Mouse (Mus musculus): ENCODE measurements around the gene Agap2.

Agap2 gene

DNA sequence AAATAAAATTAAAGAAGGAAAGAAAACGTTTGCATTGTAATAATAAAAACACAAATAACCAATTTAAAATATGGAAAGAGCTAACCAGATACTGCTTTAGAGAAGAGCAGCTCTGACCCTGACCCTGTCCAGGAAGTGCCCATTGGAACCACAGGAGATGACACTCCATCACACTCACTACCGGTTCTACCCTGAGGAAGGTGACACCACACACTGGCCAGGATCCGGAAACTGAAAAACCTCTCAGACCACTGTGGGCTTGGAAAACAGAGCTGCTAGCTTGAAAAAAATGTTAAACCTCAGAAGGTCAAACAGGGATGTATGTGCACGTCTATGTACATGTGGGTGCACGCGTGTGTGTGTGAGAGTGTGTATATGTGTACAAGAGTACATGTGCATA is 26.1 kb downstream of the Agap2 start:
- no peak for DNase-seq (ENCODE audit: low spot score in 2 of 2)

DNA sequence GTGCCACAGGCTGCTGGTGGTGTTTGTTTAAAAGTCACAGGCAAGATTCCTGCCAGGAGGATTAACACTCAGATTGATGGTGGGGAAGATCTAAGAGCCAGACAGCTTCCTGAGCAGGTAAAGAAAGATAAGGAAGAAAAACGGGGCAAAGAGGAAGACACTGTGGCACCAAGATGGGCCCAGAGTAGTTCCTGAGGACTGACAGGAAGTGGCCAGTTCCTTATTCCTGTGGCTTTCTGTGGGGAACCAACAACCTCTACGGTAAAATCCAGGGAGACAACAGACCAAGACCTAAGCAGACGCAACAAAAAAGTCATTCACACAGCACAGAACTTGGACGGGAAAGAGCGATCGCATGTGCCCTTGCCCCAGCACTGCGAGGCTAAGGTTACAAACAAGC is 28.5 kb downstream of the Agap2 start:
- DNase-seq (ENCODE audit: low spot score in 2 of 2), result no peak

DNA sequence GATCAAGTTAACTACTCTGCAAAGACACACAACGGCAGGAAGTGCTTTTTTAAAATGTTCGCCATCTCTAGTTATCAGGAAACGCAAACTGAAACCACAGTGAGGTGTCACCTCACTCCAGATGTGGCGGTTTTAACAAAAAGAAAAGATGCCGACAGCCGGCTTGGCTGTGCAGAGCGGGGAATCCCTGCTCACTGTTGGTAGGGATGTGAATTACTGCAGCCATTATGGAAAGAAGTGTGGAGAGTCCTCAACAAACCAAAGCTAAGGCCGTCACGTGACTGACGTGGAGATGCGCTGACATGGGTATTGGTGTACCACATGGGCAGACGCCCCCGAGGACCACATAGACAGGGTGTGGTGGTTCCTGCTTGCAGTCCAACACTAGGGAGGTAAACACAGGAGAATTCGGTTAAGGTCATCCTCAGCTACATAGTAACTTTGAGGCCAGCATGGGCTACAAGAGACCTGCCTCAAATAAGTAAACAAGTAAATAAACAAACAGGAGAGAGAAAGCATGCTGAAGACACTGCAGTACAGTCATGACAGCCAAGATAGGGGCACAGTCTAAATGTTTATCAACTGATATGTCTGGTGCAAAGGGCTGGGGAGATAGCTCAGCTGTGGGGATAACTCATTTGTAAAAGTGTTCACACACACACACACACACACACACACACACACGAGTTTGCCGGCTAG is 32.6 kb downstream of the Agap2 start:
- DNase-seq (ENCODE audit: low spot score in 2 of 2), result peak in 1 of 2 experiments; percentile 30

DNA sequence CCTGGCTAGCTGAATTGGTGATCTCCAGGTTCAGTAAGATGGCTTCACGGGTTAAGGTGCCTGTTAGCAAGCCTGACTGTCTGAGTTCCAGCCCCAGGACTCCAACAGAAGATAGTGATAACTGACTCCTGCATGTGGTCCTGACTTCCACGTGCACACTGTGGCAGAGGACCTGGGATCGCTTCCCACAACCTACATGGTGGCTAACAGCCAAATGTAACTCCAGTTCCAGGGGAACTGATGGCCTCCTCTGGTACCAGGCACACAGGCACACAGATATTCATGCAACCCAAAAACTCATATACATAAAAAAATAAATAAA is 33.1 kb downstream of the Agap2 start:
- no peak for DNase-seq (ENCODE audit: low spot score in 2 of 2)

DNA sequence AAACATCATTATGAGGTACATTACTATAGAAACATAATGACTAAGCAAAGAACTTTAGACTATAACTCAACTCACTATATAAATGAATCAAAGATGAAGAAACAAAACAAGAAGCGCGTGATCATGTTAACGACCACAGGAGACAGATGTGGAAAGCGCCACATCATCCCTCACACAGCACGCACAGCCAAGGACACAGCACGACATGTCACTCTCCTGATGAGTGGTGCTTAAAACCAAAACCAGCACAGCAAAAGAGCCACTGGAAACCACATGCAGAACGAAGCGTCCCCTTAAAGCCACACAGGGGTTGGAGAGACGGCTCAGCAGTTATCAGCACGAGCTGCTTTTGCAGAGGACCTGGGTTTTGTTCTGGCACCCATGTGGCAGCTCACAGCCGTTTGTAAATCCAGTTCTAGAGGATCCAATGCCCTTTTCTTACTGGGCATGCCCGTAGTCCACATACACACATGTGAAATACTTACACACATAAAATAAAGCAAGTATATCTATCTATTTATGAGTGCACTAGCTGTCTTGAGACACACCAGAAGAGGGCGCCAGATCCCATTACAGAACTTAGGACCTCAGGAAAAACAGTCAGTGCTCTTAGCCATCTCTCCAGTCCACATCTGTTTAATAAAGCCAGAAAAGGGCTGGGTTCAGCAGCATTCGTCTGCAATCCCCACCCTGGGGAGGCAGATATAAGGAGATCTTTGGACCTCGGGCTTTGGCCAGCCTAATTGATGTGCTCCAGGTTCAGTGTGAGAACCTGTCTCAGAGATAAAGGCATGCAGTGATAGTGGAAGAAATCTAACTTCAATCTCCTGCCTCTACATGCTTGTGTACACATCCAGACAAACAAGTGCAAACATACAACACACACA is 36.2 kb downstream of the Agap2 start:
- DNase-seq (ENCODE audit: low spot score in 2 of 2), result no peak

DNA sequence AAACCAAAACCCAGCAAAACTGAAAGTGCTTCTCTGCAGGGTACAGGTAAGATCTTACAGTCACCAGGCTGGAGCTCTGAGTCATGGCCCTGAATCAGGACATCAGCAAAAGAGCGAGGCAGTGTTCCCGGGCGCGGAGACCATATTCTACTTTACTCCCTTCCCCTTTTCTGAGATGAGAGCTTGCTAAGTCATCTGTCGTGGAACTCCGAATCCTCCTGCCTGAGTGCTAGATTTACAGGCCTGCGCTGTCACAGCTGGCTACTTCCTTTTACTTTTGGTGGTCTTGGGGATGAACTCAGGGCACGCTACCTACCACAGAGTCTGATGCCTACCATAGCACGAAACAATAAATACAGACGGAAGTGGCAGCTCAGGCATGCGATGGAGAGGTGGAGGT is 39.3 kb downstream of the Agap2 start:
- no peak for DNase-seq (ENCODE audit: low spot score in 2 of 2)

DNA sequence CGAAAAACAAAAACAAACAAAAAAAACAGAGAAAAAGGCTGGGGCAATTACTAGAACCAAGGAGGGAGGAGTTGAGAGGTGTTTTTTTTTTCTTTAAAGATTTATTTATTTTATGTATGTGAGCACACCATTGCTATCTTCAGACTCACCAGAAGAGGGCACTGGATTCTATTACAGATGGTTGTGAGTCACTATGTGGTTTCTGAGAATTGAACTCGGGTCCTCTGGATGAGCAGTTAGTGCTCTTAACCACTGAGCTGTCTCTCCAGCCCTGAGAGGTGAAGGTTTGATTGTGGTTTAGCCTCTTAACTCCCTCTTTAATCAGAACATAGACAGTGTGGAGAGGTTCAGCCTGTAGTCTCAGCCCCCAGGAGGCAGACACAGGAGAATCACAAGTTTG is 40.0 kb downstream of the Agap2 start:
- DNase-seq (ENCODE audit: low spot score in 2 of 2), result no peak

DNA sequence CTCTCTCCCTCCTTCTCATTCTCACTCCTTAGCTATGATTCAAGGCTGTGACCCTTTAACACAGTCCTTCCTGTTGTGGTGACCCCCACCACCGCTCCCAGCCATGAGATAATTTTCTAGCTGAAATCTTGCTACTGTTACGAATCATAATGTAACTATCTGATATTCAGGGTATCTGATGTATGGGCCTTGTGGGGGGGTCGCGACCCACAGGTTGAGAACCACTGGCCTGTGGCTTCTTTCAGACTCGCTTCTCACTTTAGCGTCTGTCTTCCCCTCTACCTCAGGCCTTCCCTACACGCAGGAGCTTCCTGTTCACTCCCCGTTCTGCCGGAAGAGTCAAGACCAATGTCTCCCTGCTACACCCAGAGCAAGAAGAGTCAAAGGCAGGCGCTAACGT is 43.4 kb downstream of the Agap2 start:
- no peak for DNase-seq (ENCODE audit: low spot score in 2 of 2)

DNA sequence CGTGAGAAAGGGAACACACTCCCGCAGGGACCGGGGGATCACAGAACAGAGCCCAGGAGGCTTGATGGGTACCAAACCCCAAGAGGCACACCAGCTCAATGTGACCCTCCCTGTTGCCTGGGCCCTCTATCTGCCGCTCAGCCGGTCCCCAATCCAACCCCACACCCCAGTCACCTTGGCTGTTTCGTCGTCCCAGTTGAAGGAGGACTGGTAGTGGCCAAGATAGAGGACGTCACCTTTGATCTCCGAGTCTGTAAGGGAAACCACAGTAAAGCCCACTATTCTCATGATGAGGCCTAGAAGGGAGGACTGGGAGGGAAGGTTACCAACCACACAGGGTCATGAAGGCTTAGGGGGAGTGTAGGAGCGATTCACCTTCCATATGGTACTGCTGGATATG is 44.1 kb downstream of the Agap2 start:
- no peak for DNase-seq (ENCODE audit: low spot score in 2 of 2)

DNA sequence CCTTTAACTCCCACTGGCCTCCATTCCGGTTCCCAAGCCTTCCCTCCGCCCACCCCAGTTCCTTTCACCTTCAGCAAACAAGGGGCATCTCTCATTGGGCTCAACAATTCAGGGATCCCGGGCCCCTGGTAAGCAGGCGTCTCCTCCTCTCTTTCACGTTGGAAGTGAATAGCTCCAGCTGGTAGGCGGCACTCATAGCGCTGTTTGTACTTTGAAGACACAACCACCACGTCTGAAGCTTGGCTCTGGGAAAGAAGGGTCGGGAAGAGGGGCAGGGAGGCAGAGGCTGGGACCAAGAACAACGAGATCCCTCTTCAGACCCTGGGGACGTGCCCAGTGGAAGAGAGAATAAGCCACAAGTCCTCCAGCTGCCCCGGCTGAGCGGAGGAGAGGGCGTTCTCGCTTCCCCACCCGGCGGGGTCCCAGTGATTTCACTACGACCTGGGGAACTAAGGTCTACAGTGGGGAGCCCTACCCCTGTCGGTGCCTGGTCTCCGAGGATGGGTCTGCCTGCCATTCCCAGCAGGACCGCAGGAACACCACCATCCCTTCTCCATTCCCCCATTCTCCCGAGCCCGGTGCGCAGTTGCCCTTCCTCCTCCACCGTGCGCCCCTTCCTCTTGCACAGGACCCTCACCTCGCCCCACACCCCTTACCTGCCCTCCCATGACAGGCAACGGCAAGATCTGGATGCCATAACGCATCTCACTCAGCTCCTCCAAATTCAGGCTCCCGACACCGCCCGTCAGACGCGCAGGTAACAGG is 45.4 kb downstream of the Agap2 start:
- DNase-seq (ENCODE audit: low spot score in 2 of 2), result peak; percentile 30 to 42

DNA sequence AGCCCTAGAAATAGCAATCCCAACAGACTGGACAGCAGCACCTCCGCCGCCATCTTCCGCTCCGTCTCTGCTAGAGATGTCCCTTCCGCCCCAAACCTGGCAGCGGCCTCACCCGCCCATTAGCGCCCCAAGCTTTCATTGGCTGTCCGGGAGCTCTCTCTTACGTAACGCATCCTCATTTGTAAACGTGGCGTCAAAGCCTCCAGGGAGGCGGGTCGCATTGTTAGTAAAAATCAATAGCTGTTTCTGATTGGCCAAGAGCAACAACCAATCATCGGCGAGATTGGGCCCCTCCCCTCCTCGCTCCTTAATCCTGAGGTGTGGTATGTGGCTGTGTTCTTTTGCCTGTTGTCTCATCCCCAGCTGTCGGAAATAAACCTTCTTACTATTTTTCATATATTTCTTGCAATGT is 46.0 kb downstream of the Agap2 start, which contains the start of gene Os9:
TSS of gene Os9 (minus strand) at position 66 of the 412 bp plus-strand sequence.
- peak; percentile 90 to 96 for DNase-seq (ENCODE audit: low spot score in 2 of 2)

DNA sequence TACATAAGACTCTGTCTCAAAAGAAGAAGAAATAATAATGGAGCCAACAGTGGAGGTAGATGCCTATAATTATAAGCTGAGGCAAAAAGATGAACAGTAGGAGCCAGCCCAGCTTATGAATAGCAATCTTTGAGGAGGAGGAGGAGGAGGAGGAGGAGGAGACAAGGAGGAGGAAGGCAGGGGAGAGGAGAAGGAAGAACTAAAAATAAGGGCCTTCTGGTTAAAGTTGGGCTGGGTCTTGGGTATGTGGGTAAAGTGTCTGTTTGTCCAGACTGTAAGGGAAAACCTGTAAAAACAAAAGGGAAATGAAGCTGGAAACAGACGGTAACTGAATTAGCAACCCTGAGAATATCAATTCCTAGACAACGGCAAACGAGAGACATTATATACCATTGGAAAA is 46.9 kb downstream of the Agap2 start:
- no peak for DNase-seq (ENCODE audit: low spot score in 2 of 2)

DNA sequence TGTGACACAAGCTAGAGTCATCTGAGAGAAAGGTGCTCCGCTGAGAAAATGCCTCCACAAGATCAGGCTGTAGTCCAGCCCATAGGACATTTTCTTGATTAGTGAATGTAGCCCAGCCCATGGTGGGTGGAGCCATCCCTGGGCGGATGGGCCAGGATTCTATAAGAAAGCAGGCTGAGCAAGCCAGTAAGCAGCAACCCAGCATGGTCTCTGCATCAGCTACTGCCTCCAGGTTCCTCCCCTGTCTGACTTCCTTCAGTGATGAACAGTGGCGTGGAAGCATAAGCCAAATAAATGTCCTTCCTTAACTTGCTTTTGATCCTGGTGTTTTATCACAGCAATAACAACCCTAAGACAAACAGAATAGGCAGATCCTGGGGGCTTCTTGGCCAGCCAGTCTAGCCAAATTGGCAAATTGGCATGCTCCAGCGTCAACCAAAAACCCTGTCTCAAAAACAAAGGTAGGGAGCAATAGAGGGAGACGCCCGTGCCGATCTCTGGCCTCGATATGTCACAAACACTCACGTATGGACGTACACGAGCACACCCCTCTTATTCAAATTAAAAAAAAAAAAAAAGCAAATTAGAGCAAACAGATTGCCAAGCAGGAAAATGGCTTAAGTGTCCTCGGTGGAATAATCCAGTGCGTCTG is 47.8 kb downstream of the Agap2 start:
- DNase-seq (ENCODE audit: low spot score in 2 of 2), result peak in 1 of 2 experiments; percentile 70

DNA sequence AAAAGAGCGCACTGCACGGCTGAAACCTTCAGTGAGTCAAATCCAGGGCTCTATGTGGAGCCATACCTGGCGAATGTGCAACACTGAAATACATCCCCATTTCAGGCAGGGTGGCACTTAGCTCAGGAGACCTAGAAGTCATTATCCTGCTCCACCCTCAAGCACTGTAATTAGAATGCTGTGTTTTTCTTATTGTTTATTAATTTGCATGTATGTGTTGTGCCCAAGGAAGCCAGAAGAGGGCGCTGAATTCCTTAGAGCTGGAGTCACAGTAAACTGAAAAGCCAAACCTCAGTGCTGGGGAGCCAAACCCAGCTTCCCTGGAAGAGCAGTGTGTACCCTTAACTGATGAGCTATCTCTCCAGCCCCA is 48.3 kb downstream of the Agap2 start:
- peak; percentile 63 to 80 for DNase-seq (ENCODE audit: low spot score in 2 of 2)

DNA sequence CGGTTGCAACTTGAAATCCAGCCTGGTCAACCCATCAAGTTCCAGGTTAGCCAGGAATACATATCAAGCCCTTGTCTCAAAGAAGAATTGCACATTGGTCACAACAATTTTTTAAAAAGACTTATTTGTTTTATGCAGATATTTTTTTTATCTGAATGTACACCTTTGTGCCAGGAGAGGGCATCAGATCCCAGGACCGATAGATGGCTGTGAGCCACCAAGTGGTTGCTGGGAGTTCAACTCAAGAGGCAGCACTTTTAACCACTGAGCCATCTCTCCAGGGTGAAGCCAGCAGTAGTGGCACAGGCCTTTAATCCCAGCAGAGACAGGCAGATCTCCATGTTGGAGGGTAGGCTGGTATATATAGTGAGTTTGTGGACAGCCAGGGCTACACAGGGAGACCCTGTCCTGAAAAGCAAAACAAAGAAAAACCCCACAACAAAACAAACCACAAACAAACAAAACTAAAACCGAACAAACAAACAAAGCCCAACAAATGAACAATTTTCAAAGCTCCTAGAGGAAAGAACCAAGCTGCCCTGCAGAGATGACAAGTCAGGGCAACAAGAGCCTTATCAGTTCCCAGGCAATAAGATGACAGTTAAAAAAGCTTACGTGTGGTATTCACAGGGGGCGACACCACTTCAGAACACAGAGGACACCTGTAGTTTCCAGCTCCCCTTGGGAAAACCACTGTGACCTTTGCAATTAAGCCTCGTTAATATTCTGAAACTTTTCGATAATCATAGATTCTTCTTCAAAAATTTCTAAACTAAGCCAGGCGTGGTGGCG is 50.3 kb downstream of the Agap2 start:
- peak in 1 of 2 experiments; percentile 51 for DNase-seq (ENCODE audit: low spot score in 2 of 2)

DNA sequence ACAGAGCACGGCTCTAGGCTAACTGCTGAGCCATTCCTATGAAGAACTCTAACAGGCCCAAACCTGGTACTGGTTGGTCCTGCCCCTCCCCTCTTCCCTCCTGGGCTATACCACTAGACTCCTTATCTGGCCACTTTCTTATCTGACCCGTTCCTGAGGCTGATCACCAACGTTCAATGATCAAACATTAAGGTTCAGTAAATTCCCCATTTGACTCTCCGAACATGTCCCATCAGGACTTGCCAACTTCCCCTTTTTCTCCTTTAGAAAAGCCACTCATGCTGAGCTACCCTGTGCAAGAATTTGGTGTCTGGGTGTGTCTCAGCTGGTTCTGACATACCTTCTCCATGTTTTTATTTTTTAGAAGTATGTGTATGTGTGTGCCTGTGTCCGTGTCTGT is 51.5 kb downstream of the Agap2 start:
- DNase-seq (ENCODE audit: low spot score in 2 of 2), result no peak

DNA sequence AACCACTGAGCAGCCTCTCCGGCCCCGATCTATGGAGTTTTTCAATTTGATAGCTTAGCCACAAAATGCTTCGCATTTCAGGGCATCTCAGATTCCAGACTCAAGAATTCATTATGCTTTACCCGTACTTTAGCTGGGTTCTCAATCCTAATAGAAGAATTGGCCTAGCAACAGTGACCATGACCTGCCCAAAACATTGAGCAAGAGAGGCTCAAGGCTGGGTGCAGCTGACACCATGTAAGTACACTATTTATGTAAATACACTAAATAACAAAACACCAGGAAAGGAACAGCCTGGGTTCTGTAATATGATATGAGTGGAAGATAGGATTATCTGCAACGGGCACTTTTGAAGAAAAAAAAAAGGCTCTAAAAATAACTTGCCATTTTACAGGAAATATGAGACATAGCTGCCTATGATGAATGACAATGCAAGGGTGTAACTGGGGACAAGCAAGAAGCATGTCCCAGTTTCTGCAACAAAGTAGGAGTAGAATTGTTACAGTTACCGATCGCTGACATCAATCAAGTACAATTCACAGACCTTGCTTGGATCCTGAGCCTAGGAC is 52.7 kb downstream of the Agap2 start:
- DNase-seq (ENCODE audit: low spot score in 2 of 2), result no peak

DNA sequence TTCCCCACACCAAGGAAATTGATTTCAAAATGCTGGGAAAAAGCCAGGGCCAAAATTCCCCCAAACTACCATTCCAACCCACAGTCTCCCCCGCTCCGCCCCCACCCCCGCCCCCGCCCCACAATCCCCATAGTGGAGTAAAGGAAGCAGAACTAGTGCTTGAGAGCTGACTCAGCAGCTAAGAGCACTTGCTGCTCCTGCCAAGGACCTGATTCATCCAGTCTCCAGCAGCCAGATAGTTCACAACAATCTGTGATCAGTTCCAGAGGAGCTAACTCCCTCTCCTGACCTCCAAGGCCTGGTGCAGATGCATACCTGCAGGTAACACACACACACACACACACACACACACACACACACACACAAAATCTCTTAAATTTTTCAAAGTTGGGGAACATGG is 54.3 kb downstream of the Agap2 start:
- no peak for DNase-seq (ENCODE audit: low spot score in 2 of 2)

DNA sequence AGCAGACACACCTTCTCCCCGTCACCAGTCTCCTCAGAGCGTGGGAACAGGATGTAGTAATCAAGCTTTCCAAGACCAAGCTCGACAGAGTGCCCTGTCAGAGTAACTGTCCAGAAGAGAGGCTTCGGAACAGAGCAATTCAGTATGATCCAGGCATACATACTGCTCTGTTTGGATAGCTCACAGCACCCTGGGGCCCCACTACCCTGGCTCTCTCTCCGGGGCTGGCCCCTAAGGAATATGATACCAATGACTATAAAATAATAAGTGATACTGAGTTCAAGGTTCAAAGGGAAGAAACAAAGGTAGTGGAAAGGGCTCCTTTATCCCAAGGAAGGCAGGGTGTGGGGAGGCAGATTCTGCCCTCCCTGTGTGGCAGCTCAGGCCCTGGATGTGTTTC is 57.4 kb downstream of the Agap2 start:
- no peak for DNase-seq (ENCODE audit: low spot score in 2 of 2)

DNA sequence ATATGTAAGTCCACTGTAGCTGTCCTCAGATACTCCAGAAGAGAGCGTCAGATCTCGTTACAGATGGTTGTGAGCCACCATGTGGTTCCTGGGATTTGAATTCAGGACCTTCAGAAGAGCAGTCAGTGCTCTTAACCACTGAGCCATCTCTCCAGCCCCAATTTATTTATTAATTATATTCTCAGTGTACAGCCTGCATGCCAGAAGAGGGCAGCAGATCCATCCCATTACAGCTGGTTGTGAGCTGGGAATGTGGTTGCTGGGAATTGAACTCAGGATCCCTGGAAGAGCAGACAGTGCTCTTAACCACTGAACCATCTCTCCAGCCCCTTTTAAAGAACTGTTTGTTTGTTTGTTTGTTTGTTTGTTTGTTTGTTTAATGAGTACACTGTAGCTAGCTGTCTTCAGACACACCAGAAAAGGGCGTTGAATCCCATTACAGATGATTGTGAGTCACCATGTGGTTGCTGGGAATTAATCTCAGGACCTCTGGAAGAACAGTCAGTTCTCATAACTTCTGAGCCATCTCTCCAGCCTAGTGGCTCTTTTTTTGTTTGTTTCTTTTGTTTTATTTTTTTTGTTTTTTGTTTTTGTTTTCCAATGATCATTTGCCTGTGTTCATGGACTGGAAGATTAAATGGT is 59.4 kb downstream of the Agap2 start:
- DNase-seq (ENCODE audit: low spot score in 2 of 2), result peak in 1 of 2 experiments; percentile 45
